Mouse (Mus musculus) v-Abl transformed pro-B cells (cell line): ENCODE data around the gene Pear1.

Experiments
- in situ Hi-C, 2 experiments: fragments of 400-800 bp; cut with MboI; formaldehyde crosslinking; loops; one replicate each; pipeline ENCODE4 v1.15.1; 2025; ENCODE audit not compliant: unreplicated experiment in 2 of 2

Gene Pear1

GRCm38 (mm10) chr3:87812413-87812812 is 11.7 kb downstream of the Pear1 start:
- in situ Hi-C loops, result loop anchor here in 1 of 2 experiments (10.0 kb wide), 1 partner anchor 58 kb away; no protein-coding TSS in a partner anchor

DNA sequence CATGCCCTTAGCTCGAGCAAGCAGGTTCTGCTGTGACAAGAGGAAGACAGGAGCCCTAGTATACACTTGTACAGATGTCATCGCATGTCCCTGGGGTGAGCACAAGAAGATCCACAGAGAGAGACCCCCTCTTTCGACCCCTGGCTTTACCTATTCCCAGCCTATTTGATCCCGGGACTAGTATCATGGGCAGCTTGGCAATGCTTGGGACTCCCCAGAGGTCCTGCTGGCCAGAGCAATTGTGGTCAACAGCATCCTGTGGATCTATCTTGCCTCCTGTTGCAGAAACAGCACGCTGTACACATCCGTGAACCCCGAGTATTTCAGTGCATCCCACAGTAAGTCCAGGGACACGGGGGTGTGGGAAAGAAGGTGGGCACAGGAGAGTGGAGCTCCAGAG is 12.8 kb downstream of the Pear1 start:
- in situ Hi-C loops, result loop anchor here in 1 of 2 experiments (10.0 kb wide), 1 partner anchor 56 kb away; no protein-coding TSS in a partner anchor

- in situ Hi-C loops, result no loop called here
Measured at GRCm38 (mm10) chr3:87809322-87809962, 14.7 kb downstream of the Pear1 start.

GRCm38 (mm10) chr3:87804038-87804677 is 19.9 kb downstream of the Pear1 start:
- in situ Hi-C loops, result no loop called here

- in situ Hi-C loops, result no loop called here
Measured at GRCm38 (mm10) chr3:87801681-87802080, 22.4 kb downstream of the Pear1 start.

- in situ Hi-C loops, result loop anchor here (5.0 to 25.0 kb wide), 2 partner anchors 60 to 165 kb away; partner anchors contain the start of gene Nes (in 1 of the 2)
Measured at GRCm38 (mm10) chr3:87796736-87797334, 27.3 kb downstream of the Pear1 start, which contains the start of gene Insrr. TSS of gene Insrr (plus strand) at chr3:87796951.

DNA sequence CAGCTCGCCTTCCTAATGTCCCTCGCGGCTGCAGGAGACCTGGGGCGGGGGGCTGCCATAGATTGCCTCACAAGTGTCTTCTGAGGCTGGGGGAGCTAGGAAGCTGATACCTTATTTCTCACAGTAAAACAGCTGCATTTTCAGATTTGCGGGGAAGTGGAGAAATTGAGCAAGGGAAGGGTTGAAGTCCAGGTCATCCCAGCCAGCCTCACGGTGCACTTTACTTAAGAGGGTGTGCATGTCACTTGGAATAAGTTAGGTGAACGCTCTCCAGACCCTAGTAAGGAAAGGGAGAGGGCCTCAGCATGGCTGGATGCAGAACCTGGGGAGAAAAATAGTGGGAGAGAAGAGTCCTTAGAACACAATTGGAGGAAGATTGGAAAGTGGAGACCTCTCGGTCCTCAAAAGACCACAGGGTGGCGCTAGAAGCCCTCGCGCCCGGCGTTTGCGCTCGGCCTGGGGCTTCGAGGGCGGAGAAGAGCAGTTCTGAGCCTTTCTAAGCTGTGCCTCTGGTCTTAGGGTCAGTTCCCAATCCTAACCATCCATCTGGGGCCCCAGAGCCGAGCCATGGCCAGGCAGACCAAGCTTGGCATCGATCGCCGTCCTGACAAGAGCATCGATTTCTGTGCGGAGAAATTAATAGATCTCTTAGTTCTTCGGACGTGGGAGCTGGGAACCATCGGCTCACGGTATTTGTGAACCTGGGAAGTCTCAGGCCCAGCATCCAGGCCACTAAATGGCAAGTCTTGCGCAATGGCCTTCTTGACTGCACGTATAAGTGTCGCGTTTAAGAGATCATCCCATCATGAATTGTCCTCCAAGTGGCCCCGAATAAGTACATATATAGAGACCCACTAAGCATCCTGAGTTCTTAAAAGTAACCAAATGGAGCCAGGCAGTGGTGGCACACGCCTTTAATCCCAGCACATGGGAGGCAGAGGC is 28.5 kb downstream of the Pear1 start:
- in situ Hi-C loops, result loop anchor here (5.0 to 25.0 kb wide), 2 partner anchors 62 to 167 kb away; partner anchors contain the start of gene Nes (in 1 of the 2)

- in situ Hi-C loops, result loop anchor here (5.0 to 25.0 kb wide), 2 partner anchors 62 to 167 kb away; partner anchors contain the start of gene Nes (in 1 of the 2)
Measured at GRCm38 (mm10) chr3:87794922-87795325, 29.2 kb downstream of the Pear1 start, which contains the start of gene Ntrk1. TSS of gene Ntrk1 (minus strand) at chr3:87795162.

- in situ Hi-C loops, result loop anchor here in 1 of 2 experiments (5.0 to 25.0 kb wide), 2 partner anchors 73 to 173 kb away; partner anchors contain the start of gene Nes
Measured at GRCm38 (mm10) chr3:87789768-87790167, 34.3 kb downstream of the Pear1 start.

DNA sequence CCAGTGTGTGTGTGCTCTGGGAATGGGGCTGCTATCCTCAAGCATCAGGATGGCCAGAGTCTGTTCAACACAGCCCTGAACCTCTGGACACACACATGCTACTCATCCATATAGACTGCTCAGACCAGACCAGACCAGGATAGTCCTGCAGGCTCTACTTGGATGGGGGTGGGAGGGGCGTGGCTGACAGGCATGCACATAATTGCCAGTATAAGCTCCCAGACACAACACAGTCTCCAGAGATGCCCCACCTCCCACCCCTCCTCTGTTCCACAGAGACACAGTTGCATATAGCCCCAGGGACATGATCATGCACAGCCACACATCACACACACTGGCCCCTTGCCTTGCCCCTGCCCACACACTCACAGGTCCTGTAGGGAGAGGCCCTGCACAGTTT is 34.9 kb downstream of the Pear1 start:
- in situ Hi-C loops, result loop anchor here in 1 of 2 experiments (5.0 to 25.0 kb wide), 2 partner anchors 73 to 173 kb away; partner anchors contain the start of gene Nes

GRCm38 (mm10) chr3:87785626-87786214 is 38.4 kb downstream of the Pear1 start:
- in situ Hi-C loops, result loop anchor here in 1 of 2 experiments (5.0 to 25.0 kb wide), 2 partner anchors 77 to 177 kb away; partner anchors contain the start of gene Nes

DNA sequence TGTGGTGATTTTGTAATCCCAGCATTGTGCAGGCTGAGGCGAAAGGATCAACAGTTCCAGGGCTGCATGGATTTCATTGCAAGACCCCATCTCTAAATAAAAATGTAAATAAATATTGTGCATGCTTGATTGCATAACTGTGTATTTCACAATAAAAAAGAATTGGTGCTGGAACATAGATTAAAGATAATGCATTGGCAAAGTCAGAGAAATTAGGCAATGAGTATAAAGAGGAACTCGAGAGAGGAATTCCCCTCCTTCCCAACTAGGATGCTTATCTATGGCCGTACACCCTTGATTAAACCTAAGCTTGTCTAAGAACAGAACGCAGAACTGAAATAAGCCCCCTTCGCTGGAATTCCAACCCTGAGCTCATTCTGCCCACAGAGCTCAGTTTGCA is 39.0 kb downstream of the Pear1 start:
- in situ Hi-C loops, result loop anchor here in 1 of 2 experiments (5.0 to 25.0 kb wide), 2 partner anchors 77 to 177 kb away; partner anchors contain the start of gene Nes

GRCm38 (mm10) chr3:87783282-87784023 is 40.7 kb downstream of the Pear1 start:
- in situ Hi-C loops, result loop anchor here in 1 of 2 experiments (25.0 kb wide), 1 partner anchor 179 kb away; the partner anchor contains the start of gene Nes

DNA sequence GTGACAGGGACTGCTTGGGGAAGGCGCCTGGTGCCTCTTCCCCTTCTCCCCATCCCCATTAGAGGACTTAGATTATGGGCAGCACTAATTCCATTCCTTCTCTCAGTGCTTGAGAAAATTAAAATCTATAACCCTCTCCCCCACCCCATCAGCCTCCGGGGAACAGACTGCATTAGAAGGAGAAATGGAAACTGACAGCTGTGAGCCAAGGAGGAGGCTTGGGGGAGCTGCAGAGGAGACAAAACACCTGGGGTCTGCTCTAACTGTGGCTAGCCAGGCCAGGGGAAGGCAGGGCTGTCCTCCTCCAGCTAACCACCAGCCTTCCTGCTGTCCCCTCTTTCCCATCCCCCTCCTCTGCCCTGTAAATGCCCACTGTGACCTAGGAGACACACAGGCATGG is 45.0 kb downstream of the Pear1 start:
- in situ Hi-C loops, result loop anchor here in 1 of 2 experiments (25.0 kb wide), 1 partner anchor 183 kb away; the partner anchor contains the start of gene Nes

DNA sequence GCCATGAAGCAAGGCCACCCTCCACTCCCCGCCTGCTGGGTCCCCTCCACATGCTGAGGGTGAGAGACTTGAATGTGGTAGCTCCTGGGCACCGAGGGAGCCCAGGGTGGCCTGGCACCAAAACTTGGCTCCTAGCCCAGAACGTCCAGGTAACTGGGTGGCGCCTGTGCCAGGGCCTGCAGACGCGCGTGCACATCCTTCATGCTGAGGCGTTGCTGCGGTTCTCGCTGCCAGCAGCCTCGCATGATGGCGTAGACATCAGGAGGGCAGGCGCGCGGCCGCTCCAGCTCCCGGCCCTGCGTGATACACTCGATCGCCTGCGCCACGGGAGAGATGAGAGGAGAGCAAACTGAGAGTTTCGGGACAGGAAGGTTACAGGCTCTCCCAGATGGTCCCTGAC is 45.8 kb downstream of the Pear1 start:
- in situ Hi-C loops, result loop anchor here in 1 of 2 experiments (25.0 kb wide), 1 partner anchor 184 kb away; the partner anchor contains the start of gene Nes

DNA sequence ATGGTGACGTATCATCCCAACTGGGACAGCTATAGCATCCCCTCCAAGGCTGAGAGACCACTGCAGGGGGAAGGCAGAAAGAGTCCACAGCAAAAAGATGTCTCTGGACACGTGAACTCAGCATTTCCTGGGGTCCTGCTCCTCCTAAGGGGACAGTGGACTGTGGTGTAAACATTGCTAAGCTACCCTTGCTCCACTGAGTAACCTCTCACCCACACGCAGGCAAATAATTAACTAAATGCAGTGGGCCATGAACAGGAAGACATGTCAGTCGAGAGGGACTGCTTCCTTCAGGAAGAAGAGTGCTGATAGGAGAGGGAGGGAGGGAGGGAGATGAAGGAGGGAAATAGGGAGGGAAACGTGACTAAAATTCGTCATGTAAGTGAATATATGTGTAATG is 53.0 kb downstream of the Pear1 start:
- in situ Hi-C loops, result loop anchor here in 1 of 2 experiments (5.0 kb wide), 1 partner anchor 46 kb away; no protein-coding TSS in a partner anchor

DNA sequence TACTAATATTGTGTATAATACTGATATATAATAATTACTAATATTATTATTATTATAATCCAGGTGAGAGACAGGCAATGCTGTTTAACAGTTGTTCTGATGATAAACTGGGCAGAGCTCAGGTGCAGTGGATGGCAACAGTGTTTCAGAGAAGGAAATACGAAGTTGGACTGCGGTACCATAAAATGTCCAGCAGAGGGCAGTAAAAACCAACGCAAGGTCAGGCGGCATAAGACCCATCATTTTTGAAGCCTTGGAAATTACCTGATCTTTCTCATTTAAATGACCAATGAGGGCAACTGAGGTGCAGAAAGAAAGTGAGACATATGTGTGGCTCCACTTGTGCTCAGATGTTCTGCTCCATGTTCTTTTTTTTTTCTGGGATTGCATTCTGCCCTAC is 53.8 kb downstream of the Pear1 start:
- in situ Hi-C loops, result loop anchor here in 1 of 2 experiments (5.0 kb wide), 1 partner anchor 47 kb away; no protein-coding TSS in a partner anchor

- in situ Hi-C loops, result loop anchor here in 1 of 2 experiments (10.0 kb wide), 1 partner anchor 305 kb away; the partner anchor contains the start of gene Ttc24
Measured at GRCm38 (mm10) chr3:87769506-87769905, 54.6 kb downstream of the Pear1 start.
